Mouse (Mus musculus): ENCODE measurements around the gene BC052040. TPM values are rescaled to one million over a fixed set of nuclear protein-coding genes. Genes with fewer than 3 reads are reported as not detected.

The BC052040 gene
- 10.3 and 12.9 TPM in 2 replicates for polyA plus RNA-seq (2015; fragmentation: Nextera tagmentation; extraction: Ambion mirVana)

GRCm38 (mm10) chr2:115581241-115581988 lies at the start of gene BC052040:
Gene BC052040 (plus strand): TSS chr2:115581716.
- H3K9ac ChIP-seq (ENCODE audit: low read length), result peak within 1 kb of the TSS; percentile 84
- peak within 1 kb of the TSS; percentile 74 for H3K27ac ChIP-seq (ENCODE audit: low read length)
- no peaks in the 10 kb centered on the region for H3K36me3 ChIP-seq (ENCODE audit: control insufficient read depth, insufficient read depth)
- peak within 1 kb of the TSS; percentile 89 for H3K4me2 ChIP-seq (ENCODE audit: low read depth, low read length)
- H3K4me3 ChIP-seq (ENCODE audit: low read length), result peak within 1 kb of the TSS; percentile 93
- H3K27me3 ChIP-seq (ENCODE audit: control insufficient read depth, insufficient read depth, low read length), result no peaks in the 10 kb centered on the region
- peaks cover 22% of the 10 kb centered on the region for H3K4me1 ChIP-seq (ENCODE audit: control insufficient read depth, insufficient read depth, low read length)
- ATAC-seq (replicated peaks; ENCODE audit: extremely low read depth, insufficient read depth, low FRiP score), result peak; percentile 96
- under 1% methylated on average over 41 of the region's 41 CpGs for WGBS
- no peaks in the 10 kb centered on the region for H3K9me3 ChIP-seq (replicated peaks; ENCODE audit: control insufficient read depth, low read length)

- no peak for ATAC-seq (replicated peaks; ENCODE audit: extremely low read depth, insufficient read depth, low FRiP score)
- H3K4me1 ChIP-seq (ENCODE audit: control insufficient read depth, insufficient read depth, low read length), result no peaks in the 10 kb centered on the region
- no peaks in the 10 kb centered on the region for H3K36me3 ChIP-seq (ENCODE audit: control insufficient read depth, insufficient read depth)
- no peaks in the 10 kb centered on the region for H3K9me3 ChIP-seq (replicated peaks; ENCODE audit: control insufficient read depth, low read length)
- H3K4me2 ChIP-seq (ENCODE audit: low read depth, low read length), result no peak overlapping the region
- H3K4me3 ChIP-seq (ENCODE audit: low read length), result no peak overlapping the region
- no peaks in the 10 kb centered on the region for H3K27me3 ChIP-seq (ENCODE audit: control insufficient read depth, insufficient read depth, low read length)
- H3K9ac ChIP-seq (ENCODE audit: low read length), result no peak overlapping the region
- no peak overlapping the region for H3K27ac ChIP-seq (ENCODE audit: low read length)
- WGBS, result 53% methylated on average over 13 of the region's 13 CpGs
These were observed 43.4 kb upstream of the BC052040 start for GRCm38 (mm10) chr2:115538009-115538690.

GRCm38 (mm10) chr2:115538691-115539283 lies 42.7 kb upstream of the BC052040 start:
- H3K36me3 ChIP-seq (ENCODE audit: control insufficient read depth, insufficient read depth), result no peaks in the 10 kb centered on the region
- no peak overlapping the region for H3K27ac ChIP-seq (ENCODE audit: low read length)
- no peak overlapping the region for H3K4me2 ChIP-seq (ENCODE audit: low read depth, low read length)
- no peak overlapping the region for H3K4me3 ChIP-seq (ENCODE audit: low read length)
- no peak for ATAC-seq (replicated peaks; ENCODE audit: extremely low read depth, insufficient read depth, low FRiP score)
- H3K4me1 ChIP-seq (ENCODE audit: control insufficient read depth, insufficient read depth, low read length), result no peaks in the 10 kb centered on the region
- H3K27me3 ChIP-seq (ENCODE audit: control insufficient read depth, insufficient read depth, low read length), result no peaks in the 10 kb centered on the region
- H3K9ac ChIP-seq (ENCODE audit: low read length), result no peak overlapping the region
- WGBS, result 79% methylated on average over 5 of the region's 5 CpGs
- H3K9me3 ChIP-seq (replicated peaks; ENCODE audit: control insufficient read depth, low read length), result no peaks in the 10 kb centered on the region

GRCm38 (mm10) chr2:115539731-115540130 lies 41.8 kb upstream of the BC052040 start:
- Histone ChIP-seq H3K36me3 (ENCODE audit: control insufficient read depth, insufficient read depth) (no peaks in the 10 kb centered on the region), H3K27me3 (ENCODE audit: control insufficient read depth, insufficient read depth, low read length) (no peaks in the 10 kb centered on the region), H3K4me2 (ENCODE audit: low read depth, low read length) (no peak overlapping the region), H3K27ac (ENCODE audit: low read length) (no peak overlapping the region), H3K9ac (ENCODE audit: low read length) (no peak overlapping the region), H3K4me3 (ENCODE audit: low read length) (no peak overlapping the region), H3K9me3 (replicated peaks; ENCODE audit: control insufficient read depth, low read length) (no peaks in the 10 kb centered on the region), H3K4me1 (ENCODE audit: control insufficient read depth, insufficient read depth, low read length) (no peaks in the 10 kb centered on the region)
- 81% methylated on average over 5 of the region's 5 CpGs for WGBS
- ATAC-seq (replicated peaks; ENCODE audit: extremely low read depth, insufficient read depth, low FRiP score), result no peak

GRCm38 (mm10) chr2:115542401-115543123 lies 39.0 kb upstream of the BC052040 start:
- WGBS, result 78% methylated on average over 11 of the region's 11 CpGs
- H3K9me3 ChIP-seq (replicated peaks; ENCODE audit: control insufficient read depth, low read length), result no peaks in the 10 kb centered on the region
- no peak overlapping the region for H3K27ac ChIP-seq (ENCODE audit: low read length)
- H3K4me3 ChIP-seq (ENCODE audit: low read length), result no peak overlapping the region
- H3K27me3 ChIP-seq (ENCODE audit: control insufficient read depth, insufficient read depth, low read length), result no peaks in the 10 kb centered on the region
- no peak for ATAC-seq (replicated peaks; ENCODE audit: extremely low read depth, insufficient read depth, low FRiP score)
- H3K9ac ChIP-seq (ENCODE audit: low read length), result no peak overlapping the region
- no peak overlapping the region for H3K4me2 ChIP-seq (ENCODE audit: low read depth, low read length)
- no peaks in the 10 kb centered on the region for H3K36me3 ChIP-seq (ENCODE audit: control insufficient read depth, insufficient read depth)
- H3K4me1 ChIP-seq (ENCODE audit: control insufficient read depth, insufficient read depth, low read length), result no peaks in the 10 kb centered on the region

GRCm38 (mm10) chr2:115543212-115543611 lies 38.3 kb upstream of the BC052040 start:
- Histone ChIP-seq H3K27ac (ENCODE audit: low read length) (no peak overlapping the region), H3K36me3 (ENCODE audit: control insufficient read depth, insufficient read depth) (no peaks in the 10 kb centered on the region), H3K27me3 (ENCODE audit: control insufficient read depth, insufficient read depth, low read length) (no peaks in the 10 kb centered on the region), H3K9me3 (replicated peaks; ENCODE audit: control insufficient read depth, low read length) (no peaks in the 10 kb centered on the region), H3K9ac (ENCODE audit: low read length) (no peak overlapping the region), H3K4me1 (ENCODE audit: control insufficient read depth, insufficient read depth, low read length) (no peaks in the 10 kb centered on the region), H3K4me2 (ENCODE audit: low read depth, low read length) (no peak overlapping the region), H3K4me3 (ENCODE audit: low read length) (no peak overlapping the region)
- no peak for ATAC-seq (replicated peaks; ENCODE audit: extremely low read depth, insufficient read depth, low FRiP score)
- WGBS, result 89% methylated on average over 4 of the region's 4 CpGs

- Histone ChIP-seq H3K27ac (ENCODE audit: low read length) (no peak overlapping the region), H3K9me3 (replicated peaks; ENCODE audit: control insufficient read depth, low read length) (no peaks in the 10 kb centered on the region), H3K4me1 (ENCODE audit: control insufficient read depth, insufficient read depth, low read length) (no peaks in the 10 kb centered on the region), H3K36me3 (ENCODE audit: control insufficient read depth, insufficient read depth) (no peaks in the 10 kb centered on the region), H3K9ac (ENCODE audit: low read length) (no peak overlapping the region), H3K27me3 (ENCODE audit: control insufficient read depth, insufficient read depth, low read length) (no peaks in the 10 kb centered on the region), H3K4me3 (ENCODE audit: low read length) (no peak overlapping the region), H3K4me2 (ENCODE audit: low read depth, low read length) (no peak overlapping the region; the same call in 1 of the 2 replicates)
- 67% methylated on average over 3 of the region's 3 CpGs for WGBS
- no peak for ATAC-seq (replicated peaks; ENCODE audit: extremely low read depth, insufficient read depth, low FRiP score)
These were observed 29.6 kb upstream of the BC052040 start for GRCm38 (mm10) chr2:115551901-115552300.

- H3K9ac ChIP-seq (ENCODE audit: low read length), result no peak overlapping the region
- no peaks in the 10 kb centered on the region; the same call in 1 of the 2 replicates for H3K9me3 ChIP-seq (replicated peaks; ENCODE audit: control insufficient read depth, low read length)
- WGBS, result 74% methylated on average over 3 of the region's 3 CpGs
- ATAC-seq (replicated peaks; ENCODE audit: extremely low read depth, insufficient read depth, low FRiP score), result no peak
- H3K4me3 ChIP-seq (ENCODE audit: low read length), result no peak overlapping the region
- no peaks in the 10 kb centered on the region for H3K4me1 ChIP-seq (ENCODE audit: control insufficient read depth, insufficient read depth, low read length)
- H3K27ac ChIP-seq (ENCODE audit: low read length), result no peak overlapping the region
- H3K36me3 ChIP-seq (ENCODE audit: control insufficient read depth, insufficient read depth), result no peaks in the 10 kb centered on the region
- no peaks in the 10 kb centered on the region for H3K27me3 ChIP-seq (ENCODE audit: control insufficient read depth, insufficient read depth, low read length)
- no peak overlapping the region for H3K4me2 ChIP-seq (ENCODE audit: low read depth, low read length)
These were observed 19.2 kb upstream of the BC052040 start for GRCm38 (mm10) chr2:115562155-115562827.

Measured in heart, embryonic 16.5 days (tissue).